Mouse (Mus musculus): ENCODE measurements at regions not wholly inside any gene's neighbourhood (a gene's known extent, or its start where the extent isn't known, plus 50 kb on each side); places are given as distances from the start of the nearest gene placed in this dataset.

- Histone ChIP-seq H3K27me3 (ENCODE audit: control insufficient read depth, insufficient read depth, low read length) (no peaks in the 10 kb centered on the region), H3K4me2 (replicated peaks) (no peak overlapping the region), H3K36me3 (replicated peaks; ENCODE audit: control insufficient read depth, insufficient read depth) (no peaks in the 10 kb centered on the region), H3K27ac (no peak overlapping the region), H3K9me3 (ENCODE audit: control insufficient read depth, low read length) (no peaks in the 10 kb centered on the region), H3K9ac (no peak overlapping the region), H3K4me1 (replicated peaks; ENCODE audit: control insufficient read depth, insufficient read depth, low read length) (no peaks in the 10 kb centered on the region), H3K4me3 (replicated peaks; ENCODE audit: low read length) (no peak overlapping the region)
- WGBS: 77% methylated on average over 9 of the region's 9 CpGs
- ATAC-seq (ENCODE audit: low FRiP score) (no peak), DNase-seq (ENCODE audit: low spot score) (no peak)
These were observed 328.4 kb downstream of the Gm49356 start for GRCm38 (mm10) chr15:59217481-59217880.

- H3K27me3 ChIP-seq (ENCODE audit: control insufficient read depth, insufficient read depth, low read length): no peaks in the 10 kb centered on the region
These were observed 329.8 kb downstream of the Gm49356 start for GRCm38 (mm10) chr15:59218916-59219315.

GRCm38 (mm10) chr15:59225637-59226036 is 336.5 kb downstream of the Gm49356 start:
- DNase-seq (ENCODE audit: low spot score): no peak
- 90% methylated on average over 6 of the region's 6 CpGs for WGBS
- H3K4me1 ChIP-seq (replicated peaks; ENCODE audit: control insufficient read depth, insufficient read depth, low read length): no peaks in the 10 kb centered on the region
- H3K9ac ChIP-seq: no peak overlapping the region
- H3K4me3 ChIP-seq (replicated peaks; ENCODE audit: low read length): no peak overlapping the region
- no peak overlapping the region for H3K4me2 ChIP-seq (replicated peaks)
- H3K9me3 ChIP-seq (ENCODE audit: control insufficient read depth, low read length): no peaks in the 10 kb centered on the region
- H3K27me3 ChIP-seq (ENCODE audit: control insufficient read depth, insufficient read depth, low read length): no peaks in the 10 kb centered on the region
- no peaks in the 10 kb centered on the region for H3K36me3 ChIP-seq (replicated peaks; ENCODE audit: control insufficient read depth, insufficient read depth)
- H3K27ac ChIP-seq: no peak overlapping the region
- no peak for ATAC-seq (ENCODE audit: low FRiP score)

More at GRCm38 (mm10) chr15:59218916-59219315, 329.8 kb downstream of the Gm49356 start:
- no peaks in the 10 kb centered on the region for H3K36me3 ChIP-seq (replicated peaks; ENCODE audit: control insufficient read depth, insufficient read depth)
- ATAC-seq (ENCODE audit: low FRiP score) (no peak), DNase-seq (ENCODE audit: low spot score) (no peak)
- H3K9ac ChIP-seq: no peak overlapping the region
- H3K4me3 ChIP-seq (replicated peaks; ENCODE audit: low read length): no peak overlapping the region
- H3K4me2 ChIP-seq (replicated peaks): no peak overlapping the region
- H3K27ac ChIP-seq: no peak overlapping the region
- H3K9me3 ChIP-seq (ENCODE audit: control insufficient read depth, low read length): no peaks in the 10 kb centered on the region
- 77% methylated on average over 7 of the region's 7 CpGs for WGBS
- no peaks in the 10 kb centered on the region for H3K4me1 ChIP-seq (replicated peaks; ENCODE audit: control insufficient read depth, insufficient read depth, low read length)

- H3K9ac ChIP-seq: no peak overlapping the region
- no peaks in the 10 kb centered on the region for H3K27me3 ChIP-seq (ENCODE audit: control insufficient read depth, insufficient read depth, low read length)
- no peak for DNase-seq (ENCODE audit: low spot score)
- no peak overlapping the region for H3K27ac ChIP-seq
- H3K36me3 ChIP-seq (replicated peaks; ENCODE audit: control insufficient read depth, insufficient read depth): no peaks in the 10 kb centered on the region
- H3K4me1 ChIP-seq (replicated peaks; ENCODE audit: control insufficient read depth, insufficient read depth, low read length): no peaks in the 10 kb centered on the region
- H3K4me3 ChIP-seq (replicated peaks; ENCODE audit: low read length): no peak overlapping the region
- WGBS: 91% methylated on average over 3 of the region's 3 CpGs
- no peak for ATAC-seq (ENCODE audit: low FRiP score)
- no peaks in the 10 kb centered on the region for H3K9me3 ChIP-seq (ENCODE audit: control insufficient read depth, low read length)
- no peak overlapping the region for H3K4me2 ChIP-seq (replicated peaks)
These were observed 338.2 kb downstream of the Gm49356 start for GRCm38 (mm10) chr15:59227293-59227692.

GRCm38 (mm10) chr15:59230536-59230935 is 341.4 kb downstream of the Gm49356 start:
- no peak overlapping the region for H3K27ac ChIP-seq
- H3K27me3 ChIP-seq (ENCODE audit: control insufficient read depth, insufficient read depth, low read length): no peaks in the 10 kb centered on the region
- no peak overlapping the region for H3K9ac ChIP-seq
- no peaks in the 10 kb centered on the region for H3K36me3 ChIP-seq (replicated peaks; ENCODE audit: control insufficient read depth, insufficient read depth)
- DNase-seq (ENCODE audit: low spot score) (no peak), ATAC-seq (ENCODE audit: low FRiP score) (no peak)
- no peak overlapping the region for H3K4me2 ChIP-seq (replicated peaks)
- H3K4me3 ChIP-seq (replicated peaks; ENCODE audit: low read length): no peak overlapping the region
- no peaks in the 10 kb centered on the region for H3K9me3 ChIP-seq (ENCODE audit: control insufficient read depth, low read length)
- no peaks in the 10 kb centered on the region for H3K4me1 ChIP-seq (replicated peaks; ENCODE audit: control insufficient read depth, insufficient read depth, low read length)

GRCm38 (mm10) chr15:59231703-59232102 is 342.6 kb downstream of the Gm49356 start:
- 84% methylated on average over 1 of the region's 1 CpGs for WGBS
- H3K9me3 ChIP-seq (ENCODE audit: control insufficient read depth, low read length): no peaks in the 10 kb centered on the region

GRCm38 (mm10) chr15:59232290-59232689 is 343.2 kb downstream of the Gm49356 start:
- Histone ChIP-seq H3K4me3 (replicated peaks; ENCODE audit: low read length) (no peak overlapping the region), H3K27me3 (ENCODE audit: control insufficient read depth, insufficient read depth, low read length) (no peaks in the 10 kb centered on the region), H3K9me3 (ENCODE audit: control insufficient read depth, low read length) (no peaks in the 10 kb centered on the region), H3K4me2 (replicated peaks) (no peak overlapping the region), H3K36me3 (replicated peaks; ENCODE audit: control insufficient read depth, insufficient read depth) (no peaks in the 10 kb centered on the region), H3K27ac (no peak overlapping the region), H3K9ac (no peak overlapping the region), H3K4me1 (replicated peaks; ENCODE audit: control insufficient read depth, insufficient read depth, low read length) (no peaks in the 10 kb centered on the region)
- 84% methylated on average over 5 of the region's 5 CpGs for WGBS
- ATAC-seq (ENCODE audit: low FRiP score): no peak
- DNase-seq (ENCODE audit: low spot score): no peak

More at GRCm38 (mm10) chr15:59231703-59232102, 342.6 kb downstream of the Gm49356 start:
- H3K4me1 ChIP-seq (replicated peaks; ENCODE audit: control insufficient read depth, insufficient read depth, low read length): no peaks in the 10 kb centered on the region
- DNase-seq (ENCODE audit: low spot score): no peak
- H3K27me3 ChIP-seq (ENCODE audit: control insufficient read depth, insufficient read depth, low read length): no peaks in the 10 kb centered on the region
- H3K9ac ChIP-seq: no peak overlapping the region
- H3K4me3 ChIP-seq (replicated peaks; ENCODE audit: low read length): no peak overlapping the region
- H3K27ac ChIP-seq: no peak overlapping the region
- H3K36me3 ChIP-seq (replicated peaks; ENCODE audit: control insufficient read depth, insufficient read depth): no peaks in the 10 kb centered on the region
- no peak for ATAC-seq (ENCODE audit: low FRiP score)
- no peak overlapping the region for H3K4me2 ChIP-seq (replicated peaks)

- DNase-seq (ENCODE audit: low spot score) (no peak), ATAC-seq (ENCODE audit: low FRiP score) (no peak)
- no peaks in the 10 kb centered on the region for H3K36me3 ChIP-seq (replicated peaks; ENCODE audit: control insufficient read depth, insufficient read depth)
- no peaks in the 10 kb centered on the region for H3K27me3 ChIP-seq (ENCODE audit: control insufficient read depth, insufficient read depth, low read length)
- no peak overlapping the region for H3K4me2 ChIP-seq (replicated peaks)
- WGBS: 90% methylated on average over 6 of the region's 6 CpGs
- no peaks in the 10 kb centered on the region for H3K9me3 ChIP-seq (ENCODE audit: control insufficient read depth, low read length)
- H3K9ac ChIP-seq: no peak overlapping the region
- H3K27ac ChIP-seq: no peak overlapping the region
- no peaks in the 10 kb centered on the region for H3K4me1 ChIP-seq (replicated peaks; ENCODE audit: control insufficient read depth, insufficient read depth, low read length)
- no peak overlapping the region for H3K4me3 ChIP-seq (replicated peaks; ENCODE audit: low read length)
These were observed 348.5 kb downstream of the Gm49356 start for GRCm38 (mm10) chr15:59237446-59238161.

- Histone ChIP-seq H3K27me3 (ENCODE audit: control insufficient read depth, insufficient read depth, low read length) (no peaks in the 10 kb centered on the region), H3K4me2 (replicated peaks) (no peak overlapping the region), H3K9ac (no peak overlapping the region), H3K4me3 (replicated peaks; ENCODE audit: low read length) (no peak overlapping the region), H3K9me3 (ENCODE audit: control insufficient read depth, low read length) (no peaks in the 10 kb centered on the region), H3K27ac (no peak overlapping the region), H3K36me3 (replicated peaks; ENCODE audit: control insufficient read depth, insufficient read depth) (no peaks in the 10 kb centered on the region), H3K4me1 (replicated peaks; ENCODE audit: control insufficient read depth, insufficient read depth, low read length) (no peaks in the 10 kb centered on the region)
- 85% methylated on average over 7 of the region's 7 CpGs for WGBS
- no peak for ATAC-seq (ENCODE audit: low FRiP score)
- DNase-seq (ENCODE audit: low spot score): no peak
These were observed 352.7 kb downstream of the Gm49356 start for GRCm38 (mm10) chr15:59241752-59242151.

Data from hindbrain, embryonic 14.5 days (tissue).